Mouse (Mus musculus) ovary, adult 2 months (tissue): ENCODE measurements around the gene Skp1a. TPM values are rescaled to one million over a fixed set of nuclear protein-coding genes. Genes with fewer than 3 reads are reported as not detected.

Experiments
- polyA plus RNA-seq: library from polyadenylated mRNA; depleted of rRNA; stranded (reverse); fragments of >200 nt; gene quantifications from 2 replicates; pipeline ENCODE4 v1.2.3, GENCODE M21; 2012; rRNA removed

Gene Skp1a
- polyA plus RNA-seq = 10.4 and 13.7 TPM in 2 replicates

GRCm38 (mm10) chr11:52231606-52232541 is at the start of gene Skp1a:
Skp1a (plus strand) TSS chr11:52231995.

GRCm38 (mm10) chr11:52213887-52214286 is 17.9 kb upstream of the Skp1a start, which contains the start of gene Olfr1371:
Olfr1371 (minus strand) TSS chr11:52213987.

GRCm38 (mm10) chr11:52282774-52283595 is 51.2 kb downstream of the Skp1a start, which contains the start of gene Tcf7:
Tcf7 (minus strand) TSS chr11:52283014.

Other genes with a start within 250 kb of the Skp1a start
- gene Ube2b, start 231.2 kb upstream of the Skp1a start, polyA plus RNA-seq = 29.1 and 37.3 TPM in 2 replicates
- 2.2 and 2.4 TPM in 2 replicates for gene Cdkl3, start 227.8 kb upstream of the Skp1a start, polyA plus RNA-seq
- 33.9 and 47.4 TPM in 2 replicates for gene Ppp2ca, start 133.3 kb upstream of the Skp1a start, polyA plus RNA-seq
- gene Olfr1373, start 86.5 kb upstream of the Skp1a start, polyA plus RNA-seq = not detected in 2 replicates
- not detected in 2 replicates for gene Olfr1371, start 18.0 kb upstream of the Skp1a start, polyA plus RNA-seq
- 36.7 and 50.8 TPM in 2 replicates for gene Tcf7, start 51.0 kb downstream of the Skp1a start, polyA plus RNA-seq
- 36.2 and 45.0 TPM in 2 replicates for gene Vdac1, start 128.9 kb downstream of the Skp1a start, polyA plus RNA-seq
- gene 9530068E07Rik, start 164.4 kb downstream of the Skp1a start, polyA plus RNA-seq = 265 and 384 TPM in 2 replicates